Comparison of ENCODE assay signal across 13 mouse cellular contexts in genomic region chr2:102944415-102945012, GRCm38 (mm10). TPM values are rescaled to one million over a fixed set of nuclear protein-coding genes. Genes with fewer than 3 reads are reported as not detected.
A peak's percentile ranks its signal among the peaks of the same experiment; 100 is the strongest.
DNase-seq lines count a peak whose midpoint lies in the region; ATAC-seq and TF ChIP-seq lines count a peak whose summit lies in the region.
"Had no signal": no experiment of that assay in that cellular context is flagged by ENCODE, and none has a peak within 500 bp of the region (broad histone marks: within the 10 kb centered on the region; RNA-seq: fewer than 3 reads in every experiment).

No protein-coding gene starts in this region.

- no peak for TF ChIP-seq POLR2A in limb, embryonic 14.5 days (IDR thresholded peaks at IDR 0.05; ENCODE audit: borderline replicate concordance, extremely low read depth, insufficient read depth, insufficient read length)

- H3K36me3 ChIP-seq in heart, embryonic 10.5 days = no peaks in the 10 kb centered on the region
- H3K36me3 ChIP-seq in midbrain, embryonic 10.5 days = no peaks in the 10 kb centered on the region
- H3K36me3 ChIP-seq in midbrain, embryonic 11.5 days (ENCODE audit: control insufficient read depth, insufficient read depth, low read length) = no peaks in the 10 kb centered on the region
- H3K36me3 ChIP-seq in limb, embryonic 14.5 days (ENCODE audit: control insufficient read depth, insufficient read depth, low read length) = no peaks in the 10 kb centered on the region
- H3K36me3 ChIP-seq in stomach, embryonic 16.5 days (ENCODE audit: control insufficient read depth, insufficient read depth, low read length) = no peaks in the 10 kb centered on the region
- H3K36me3 ChIP-seq: hindbrain, embryonic 12.5 days had no signal

- no peak for ATAC-seq in midbrain, embryonic 11.5 days (ENCODE audit: low FRiP score)
- ATAC-seq in limb, embryonic 14.5 days (ENCODE audit: low FRiP score, low read depth) = peak; percentile 49; the same call in 1 of the 2 replicates
- ATAC-seq in stomach, embryonic 16.5 days (ENCODE audit: insufficient read depth, low FRiP score) = no peak

- no peak overlapping the region for H3K4me2 ChIP-seq in midbrain, embryonic 11.5 days
- no peak overlapping the region for H3K4me2 ChIP-seq in limb, embryonic 14.5 days (replicated peaks; ENCODE audit: low read depth, low read length, severe bottlenecking)
- H3K4me2 ChIP-seq in stomach, embryonic 16.5 days (ENCODE audit: low read depth, low read length) = no peak overlapping the region
- H3K4me2 ChIP-seq: hindbrain, embryonic 12.5 days had no signal

- H3K9me3 ChIP-seq in heart, embryonic 10.5 days = no peaks in the 10 kb centered on the region
- no peaks in the 10 kb centered on the region for H3K9me3 ChIP-seq in midbrain, embryonic 10.5 days (replicated peaks)
- no peaks in the 10 kb centered on the region for H3K9me3 ChIP-seq in midbrain, embryonic 11.5 days (ENCODE audit: control insufficient read depth, low read length)
- H3K9me3 ChIP-seq in limb, embryonic 14.5 days (ENCODE audit: control insufficient read depth, low read length) = no peaks in the 10 kb centered on the region
- no peaks in the 10 kb centered on the region for H3K9me3 ChIP-seq in stomach, embryonic 16.5 days (replicated peaks; ENCODE audit: control insufficient read depth, low read length)
- H3K9me3 ChIP-seq: hindbrain, embryonic 12.5 days had no signal

- DNase-seq in heart, embryonic 10.5 days (ENCODE audit: low spot score) = no peak
- DNase-seq in heart, postnatal 10 days = no peak
- DNase-seq in midbrain, embryonic 10.5 days (ENCODE audit: low spot score) = no peak
- DNase-seq in midbrain, embryonic 11.5 days (ENCODE audit: low spot score, missing footprints) = no peak
- peak; percentile 62 for DNase-seq in limb, embryonic 14.5 days (ENCODE audit: low spot score)
- DNase-seq in yolk sac, embryonic 10.5 days (ENCODE audit: low spot score) = no peak
- no peak for DNase-seq in spleen, postnatal 4 days (ENCODE audit: low spot score in 2 of 2)
- DNase-seq: lung, postnatal 14 days; right cerebral cortex, postnatal 14 days; thymus, postnatal 4 days had no signal

- no peak overlapping the region for H3K9ac ChIP-seq in midbrain, embryonic 11.5 days (ENCODE audit: low read length)
- no peak overlapping the region for H3K9ac ChIP-seq in limb, embryonic 14.5 days (ENCODE audit: low read depth, low read length, severe bottlenecking)
- no peak overlapping the region for H3K9ac ChIP-seq in stomach, embryonic 16.5 days (ENCODE audit: low read length)
- H3K9ac ChIP-seq: hindbrain, embryonic 12.5 days had no signal

- H3K4me3 ChIP-seq in heart, embryonic 10.5 days = no peak overlapping the region
- no peak overlapping the region for H3K4me3 ChIP-seq in midbrain, embryonic 10.5 days
- H3K4me3 ChIP-seq in midbrain, embryonic 11.5 days (ENCODE audit: low read depth, low read length) = no peak overlapping the region
- no peak overlapping the region for H3K4me3 ChIP-seq in limb, embryonic 14.5 days (replicated peaks; ENCODE audit: low read length)
- no peak overlapping the region for H3K4me3 ChIP-seq in stomach, embryonic 16.5 days (replicated peaks; ENCODE audit: low read length)
- H3K4me3 ChIP-seq: hindbrain, embryonic 12.5 days; layer of hippocampus, adult 2 months had no signal

- 0 out of 2 replicates have a peak, but pooled peaks cover 5% of the 10 kb centered on the region for H3K27me3 ChIP-seq in heart, embryonic 10.5 days (ENCODE audit: insufficient read depth, poor library complexity, severe bottlenecking)
- no peaks in the 10 kb centered on the region for H3K27me3 ChIP-seq in midbrain, embryonic 10.5 days (ENCODE audit: low read depth, poor library complexity, severe bottlenecking)
- H3K27me3 ChIP-seq in midbrain, embryonic 11.5 days (ENCODE audit: control insufficient read depth, insufficient read depth, low read length) = no peaks in the 10 kb centered on the region
- H3K27me3 ChIP-seq in limb, embryonic 14.5 days (ENCODE audit: control insufficient read depth, insufficient read depth, low read length) = no peaks in the 10 kb centered on the region
- no peaks in the 10 kb centered on the region for H3K27me3 ChIP-seq in stomach, embryonic 16.5 days (ENCODE audit: control insufficient read depth, insufficient read depth, low read length)
- H3K27me3 ChIP-seq: hindbrain, embryonic 12.5 days had no signal

- 68% methylated on average over 7 of the region's 7 CpGs for WGBS in heart, embryonic 10.5 days
- 83% methylated on average over 7 of the region's 7 CpGs for WGBS in midbrain, embryonic 10.5 days
- 84% methylated on average over 7 of the region's 7 CpGs for WGBS in midbrain, embryonic 11.5 days
- 50% methylated on average over 7 of the region's 7 CpGs for WGBS in limb, embryonic 14.5 days
- WGBS in stomach, embryonic 16.5 days = 67% methylated on average over 7 of the region's 7 CpGs

- peaks cover 36% of the 10 kb centered on the region for H3K4me1 ChIP-seq in heart, embryonic 10.5 days
- H3K4me1 ChIP-seq in midbrain, embryonic 10.5 days = peaks cover 14% of the 10 kb centered on the region
- H3K4me1 ChIP-seq in midbrain, embryonic 11.5 days (ENCODE audit: control insufficient read depth, insufficient read depth, low read length) = no peaks in the 10 kb centered on the region; the same call in 1 of the 2 replicates
- H3K4me1 ChIP-seq in limb, embryonic 14.5 days (ENCODE audit: control insufficient read depth, insufficient read depth, low read length) = peaks cover 11% of the 10 kb centered on the region
- H3K4me1 ChIP-seq in stomach, embryonic 16.5 days (ENCODE audit: control insufficient read depth, insufficient read depth, low read length) = no peaks in the 10 kb centered on the region

- intact Hi-C loops in heart, postnatal 10 days (cut with DNase I) = no loop called here

- 0 out of 2 replicates have a peak overlapping the region, but pooled peaks have one; percentile 39 for H3K27ac ChIP-seq in heart, embryonic 10.5 days
- 0 out of 2 replicates have a peak overlapping the region, but pooled peaks have one; percentile 13 for H3K27ac ChIP-seq in midbrain, embryonic 10.5 days (replicated peaks)
- H3K27ac ChIP-seq in midbrain, embryonic 11.5 days (ENCODE audit: low read depth, low read length) = no peak overlapping the region
- peak overlapping the region; percentile 26; the same call in 1 of the 2 replicates for H3K27ac ChIP-seq in limb, embryonic 14.5 days (replicated peaks; ENCODE audit: low read depth, low read length)
- peak overlapping the region; percentile 25; the same call in 1 of the 2 replicates for H3K27ac ChIP-seq in stomach, embryonic 16.5 days (ENCODE audit: low read length)
- H3K27ac ChIP-seq: hindbrain, embryonic 12.5 days had no signal

RNA-seq across cellular contexts. Expression of gene Cd44, which starts 43.0 kb away (rescaled TPM):
- 13.4 and 22.7 TPM in 2 replicates for polyA plus RNA-seq in heart, embryonic 10.5 days (2016; fragmentation: Nextera tagmentation; extraction: Ambion mirVana)
- 10 to 100 TPM; 19.8 to 22.7 TPM for total RNA-seq in heart, postnatal 10 days (2021)
- polyA plus RNA-seq in midbrain, embryonic 10.5 days (2016; fragmentation: Nextera tagmentation; extraction: Ambion mirVana) = 2.9 and 3.4 TPM in 2 replicates
- 3.0 and 3.4 TPM in 2 replicates for polyA plus RNA-seq in midbrain, embryonic 11.5 days (2014; fragmentation: Nextera tagmentation; extraction: Ambion mirVana)
- 29.3 and 32.1 TPM in 2 replicates for polyA plus RNA-seq in limb, embryonic 14.5 days (2012; rRNA removed)
- 39.5 and 46.3 TPM in 2 replicates for polyA plus RNA-seq in limb, embryonic 14.5 days (2014; fragmentation: Nextera tagmentation; extraction: Ambion mirVana)
- polyA plus RNA-seq in stomach, embryonic 16.5 days (2015; fragmentation: Nextera tagmentation; extraction: Ambion mirVana) = 26.5 and 33.8 TPM in 2 replicates
